Mouse (Mus musculus): ENCODE data around the gene St6galnac6. TPM values are rescaled to one million over a fixed set of nuclear protein-coding genes. Genes with fewer than 3 reads are reported as not detected.

St6galnac6 gene
- polyA plus RNA-seq, 1 experiment, result 35.3 TPM

- peaks cover 14% of the 10 kb centered on the region for H3K4me1 ChIP-seq (ENCODE audit: control insufficient read depth, insufficient read depth, low read length)
- peak overlapping the region; percentile 24 for H3K4me3 ChIP-seq (ENCODE audit: insufficient read depth, low read length)
Observed at GRCm38 (mm10) chr2:32582830-32583799, 16.4 kb upstream of the St6galnac6 start.

GRCm38 (mm10) chr2:32585149-32585714 lies 14.3 kb upstream of the St6galnac6 start:
- Histone ChIP-seq H3K27ac (ENCODE audit: insufficient read depth, low read depth, low read length) (no peak overlapping the region), H3K4me3 (ENCODE audit: insufficient read depth, low read length) (no peak overlapping the region), H3K4me1 (ENCODE audit: control insufficient read depth, insufficient read depth, low read length) (peaks cover 27% of the 10 kb centered on the region)
- TF ChIP-seq POLR2A (IDR thresholded peaks at IDR 0.05; ENCODE audit: borderline replicate concordance, low read depth, low read length), result no peak
- no peak for TF ChIP-seq CTCF (IDR thresholded peaks at IDR 0.05; ENCODE audit: low read depth, low read length)

More at GRCm38 (mm10) chr2:32582830-32583799, 16.4 kb upstream of the St6galnac6 start:
- TF ChIP-seq POLR2A (IDR thresholded peaks at IDR 0.05; ENCODE audit: borderline replicate concordance, low read depth, low read length), result no peak
- TF ChIP-seq CTCF (IDR thresholded peaks at IDR 0.05; ENCODE audit: low read depth, low read length), result peak; percentile 79
- H3K27ac ChIP-seq (ENCODE audit: insufficient read depth, low read depth, low read length), result no peak overlapping the region

DNA sequence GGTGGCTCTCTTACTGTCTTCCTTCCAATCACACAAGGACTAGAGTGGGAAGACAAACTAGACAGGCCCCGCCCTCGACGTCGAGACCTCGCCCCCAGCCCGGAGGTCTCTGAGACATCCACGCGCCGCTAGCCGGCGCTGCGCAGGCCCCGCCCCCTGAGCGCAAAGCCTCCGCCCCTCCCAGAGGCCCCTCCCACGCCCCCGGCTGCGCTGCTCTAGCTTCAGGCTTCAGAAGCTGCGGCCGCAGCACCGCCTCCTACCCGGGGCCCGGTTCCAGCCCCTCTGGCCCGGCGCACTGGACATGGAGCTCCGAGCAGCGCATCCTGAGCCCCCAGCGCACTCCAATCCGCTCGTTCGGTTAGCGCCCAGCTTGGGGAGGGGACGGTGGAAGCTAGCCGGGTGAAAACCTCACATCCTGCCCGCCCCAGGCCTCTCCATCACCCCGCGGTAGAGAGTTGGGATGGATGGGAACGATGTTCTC lies 12.6 kb upstream of the St6galnac6 start, which contains the start of gene St6galnac4:
St6galnac4 (plus strand) TSS at position 225 of the 481 bp plus-strand sequence.
- Histone ChIP-seq H3K4me3 (ENCODE audit: insufficient read depth, low read length) (peak within 1 kb of the TSS; percentile 83), H3K4me1 (ENCODE audit: control insufficient read depth, insufficient read depth, low read length) (peaks cover 37% of the 10 kb centered on the region), H3K27ac (ENCODE audit: insufficient read depth, low read depth, low read length) (peak within 1 kb of the TSS; percentile 64)
- TF ChIP-seq CTCF (IDR thresholded peaks at IDR 0.05; ENCODE audit: low read depth, low read length) (no peak), POLR2A (IDR thresholded peaks at IDR 0.05; ENCODE audit: borderline replicate concordance, low read depth, low read length) (no peak)

DNA sequence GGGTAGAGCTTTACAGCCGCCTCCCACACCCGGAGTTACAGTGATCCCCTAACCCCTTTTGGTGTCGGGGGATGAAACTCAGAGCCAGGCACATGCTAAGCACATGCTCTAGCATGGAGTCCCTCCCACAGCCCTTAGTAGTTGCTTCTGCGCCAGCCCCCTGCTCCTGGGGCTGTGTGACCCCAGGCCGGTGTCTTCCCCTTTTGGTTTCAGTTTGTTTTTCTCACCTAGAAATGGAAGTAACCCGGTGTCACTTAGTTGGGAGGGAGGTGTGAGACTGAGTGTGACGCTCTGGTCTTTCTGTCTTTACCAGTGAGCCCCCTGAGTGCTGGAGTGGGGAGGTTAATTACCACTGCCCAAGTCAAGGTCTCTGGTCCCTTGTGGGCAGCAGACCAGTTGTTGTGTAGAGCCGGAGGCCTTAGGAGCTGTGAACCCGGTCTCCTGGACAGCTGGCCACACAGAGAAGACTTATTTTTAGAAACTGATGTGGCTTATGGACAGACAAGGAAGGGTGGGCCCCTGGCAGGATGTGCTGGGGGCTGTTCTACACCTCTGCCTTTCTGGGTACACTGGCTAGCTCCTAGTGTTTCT lies 11.7 kb upstream of the St6galnac6 start:
- Histone ChIP-seq H3K27ac (ENCODE audit: insufficient read depth, low read depth, low read length) (peak overlapping the region; percentile 63), H3K4me3 (ENCODE audit: insufficient read depth, low read length) (peak overlapping the region; percentile 83), H3K4me1 (ENCODE audit: control insufficient read depth, insufficient read depth, low read length) (peaks cover 37% of the 10 kb centered on the region)
- TF ChIP-seq CTCF (IDR thresholded peaks at IDR 0.05; ENCODE audit: low read depth, low read length) (no peak), POLR2A (IDR thresholded peaks at IDR 0.05; ENCODE audit: borderline replicate concordance, low read depth, low read length) (no peak)

DNA sequence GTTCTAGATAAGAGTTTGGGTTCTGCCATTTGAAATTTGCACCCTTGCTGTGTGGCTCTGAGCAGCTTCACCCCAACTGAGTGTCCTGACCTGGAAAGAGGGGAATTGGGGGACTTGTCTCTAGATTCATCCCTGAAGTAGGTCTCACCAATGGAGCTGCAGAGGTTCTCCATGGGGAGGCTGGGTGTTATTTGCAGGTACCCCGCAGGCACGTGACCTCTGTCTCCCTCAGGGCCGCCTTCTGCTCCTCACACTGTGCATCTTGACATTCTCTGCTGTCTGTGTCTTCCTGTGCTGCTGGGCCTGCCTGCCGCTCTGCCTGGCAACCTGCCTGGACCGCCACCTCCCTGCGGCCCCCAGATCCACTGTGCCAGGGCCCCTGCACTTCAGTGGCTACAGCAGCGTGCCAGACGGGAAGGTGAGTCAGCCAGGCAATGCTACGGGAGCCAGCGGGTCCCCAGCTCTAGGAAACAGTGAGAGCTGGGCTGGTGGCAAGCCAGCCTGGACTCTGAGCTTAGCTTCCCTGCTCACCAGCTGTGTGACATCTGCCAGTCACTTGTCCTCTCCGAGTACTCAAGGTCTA lies 10.2 kb upstream of the St6galnac6 start:
- peaks cover 37% of the 10 kb centered on the region for H3K4me1 ChIP-seq (ENCODE audit: control insufficient read depth, insufficient read depth, low read length)
- peak overlapping the region; percentile 3; the same call in 1 of the 2 replicates for H3K4me3 ChIP-seq (ENCODE audit: insufficient read depth, low read length)
- peak overlapping the region; percentile 69 for H3K27ac ChIP-seq (ENCODE audit: insufficient read depth, low read depth, low read length)
- no peak for TF ChIP-seq CTCF (IDR thresholded peaks at IDR 0.05; ENCODE audit: low read depth, low read length)
- no peak for TF ChIP-seq POLR2A (IDR thresholded peaks at IDR 0.05; ENCODE audit: borderline replicate concordance, low read depth, low read length)

- TF ChIP-seq POLR2A (IDR thresholded peaks at IDR 0.05; ENCODE audit: borderline replicate concordance, low read depth, low read length) (no peak), CTCF (IDR thresholded peaks at IDR 0.05; ENCODE audit: low read depth, low read length) (no peak)
- H3K4me3 ChIP-seq (ENCODE audit: insufficient read depth, low read length), result peak overlapping the region; percentile 19; the same call in 1 of the 2 replicates
- H3K4me1 ChIP-seq (ENCODE audit: control insufficient read depth, insufficient read depth, low read length), result peaks cover 33% of the 10 kb centered on the region
- peak overlapping the region; percentile 77 for H3K27ac ChIP-seq (ENCODE audit: insufficient read depth, low read depth, low read length)
Observed at GRCm38 (mm10) chr2:32590224-32590623, 9.3 kb upstream of the St6galnac6 start.

DNA sequence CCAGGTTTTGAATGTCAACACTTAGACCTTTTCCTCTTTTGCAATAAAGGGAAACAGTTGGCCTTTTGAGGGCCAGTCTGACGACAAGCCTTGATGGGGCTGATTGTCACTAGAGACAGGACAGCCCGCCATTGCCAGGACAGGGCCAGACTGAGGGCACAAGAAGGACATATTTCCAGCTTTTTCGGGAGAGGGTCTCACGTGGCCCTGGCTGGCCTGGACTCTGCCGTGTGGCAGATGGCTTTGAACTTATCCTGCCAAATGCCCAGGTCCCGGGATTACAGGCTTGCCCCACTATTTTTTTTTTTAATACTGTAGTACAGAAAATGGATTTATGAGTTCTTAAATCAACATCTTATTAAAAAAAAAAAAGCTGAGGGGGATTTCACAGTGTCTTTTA lies 8.3 kb upstream of the St6galnac6 start:
- TF ChIP-seq POLR2A (IDR thresholded peaks at IDR 0.05; ENCODE audit: borderline replicate concordance, low read depth, low read length), result no peak
- no peak for TF ChIP-seq CTCF (IDR thresholded peaks at IDR 0.05; ENCODE audit: low read depth, low read length)
- H3K4me1 ChIP-seq (ENCODE audit: control insufficient read depth, insufficient read depth, low read length), result peaks cover 26% of the 10 kb centered on the region
- peak overlapping the region; percentile 77; the same call in 1 of the 2 replicates for H3K27ac ChIP-seq (ENCODE audit: insufficient read depth, low read depth, low read length)
- no peak overlapping the region for H3K4me3 ChIP-seq (ENCODE audit: insufficient read depth, low read length)

GRCm38 (mm10) chr2:32596725-32597124 lies 2.8 kb upstream of the St6galnac6 start:
- Histone ChIP-seq H3K4me3 (ENCODE audit: insufficient read depth, low read length) (no peak overlapping the region), H3K27ac (ENCODE audit: insufficient read depth, low read depth, low read length) (no peak overlapping the region), H3K4me1 (ENCODE audit: control insufficient read depth, insufficient read depth, low read length) (peaks cover under 1% of the 10 kb centered on the region; the same call in 1 of the 2 replicates)
- no peak for TF ChIP-seq POLR2A (IDR thresholded peaks at IDR 0.05; ENCODE audit: borderline replicate concordance, low read depth, low read length)
- no peak for TF ChIP-seq CTCF (IDR thresholded peaks at IDR 0.05; ENCODE audit: low read depth, low read length)

DNA sequence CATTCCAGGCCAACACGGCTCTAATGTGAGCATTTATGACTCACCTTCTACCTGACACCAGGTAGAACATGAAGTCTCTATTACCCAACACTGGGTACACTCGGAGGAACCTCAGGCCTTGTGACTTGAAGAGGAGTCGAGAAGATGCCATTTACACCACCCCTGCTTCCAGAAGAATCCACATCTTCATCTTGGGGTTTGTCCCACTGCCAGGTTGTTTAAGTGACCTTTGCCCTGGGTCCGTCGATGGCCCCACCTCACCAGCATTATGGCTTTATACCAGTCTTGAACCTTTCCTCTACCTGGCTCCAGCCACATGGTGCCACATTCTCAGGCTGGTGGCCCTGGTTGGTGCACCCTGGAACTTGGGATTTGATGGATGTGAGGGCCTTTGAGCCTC lies 2.3 kb upstream of the St6galnac6 start:
- Histone ChIP-seq H3K27ac (ENCODE audit: insufficient read depth, low read depth, low read length) (no peak overlapping the region), H3K4me1 (ENCODE audit: control insufficient read depth, insufficient read depth, low read length) (peaks cover 6% of the 10 kb centered on the region), H3K4me3 (ENCODE audit: insufficient read depth, low read length) (no peak overlapping the region)
- no peak for TF ChIP-seq POLR2A (IDR thresholded peaks at IDR 0.05; ENCODE audit: borderline replicate concordance, low read depth, low read length)
- TF ChIP-seq CTCF (IDR thresholded peaks at IDR 0.05; ENCODE audit: low read depth, low read length), result no peak
